Mouse (Mus musculus) limb, embryonic 13.5 days (tissue): ENCODE data around the gene Cyp2w1. TPM values are rescaled to one million over a fixed set of nuclear protein-coding genes. Genes with fewer than 3 reads are reported as not detected.
"Not testable (repeated sequence)": the region's sequence is repeated elsewhere in the genome, so short reads cannot be mapped to it uniquely, and the experiment has no call there.

Experiments used
- ATAC-seq: fragments of 200-750 bp; cut with Nextera tagmentation; 2 replicates; pipeline ENCODE4 v1.8.0; 2017; ENCODE audit warnings: low read depth, moderate number of reproducible peaks, moderate TSS enrichment; ENCODE audit not compliant: low FRiP score
- H3K27ac ChIP-seq: fragments of 300-500 bp; sonication (generic); 2 replicates; pipeline ENCODE4 v1.5.1; 2015; ENCODE audit warnings: inconsistent platforms, mild to moderate bottlenecking, moderate library complexity
- H3K27me3 ChIP-seq: fragments of 300-500 bp; sonication (generic); 2 replicates; pipeline ENCODE4 v1.6.1; 2015; ENCODE audit warnings: mild to moderate bottlenecking, inconsistent platforms
- H3K36me3 ChIP-seq: fragments of 300-500 bp; sonication (generic); 2 replicates; pipeline ENCODE4 v1.6.1; 2015; ENCODE audit warnings: inconsistent platforms, mild to moderate bottlenecking, moderate library complexity
- H3K4me1 ChIP-seq: fragments of 300-500 bp; sonication (generic); 2 replicates; pipeline ENCODE4 v1.6.1; 2015; ENCODE audit warnings: inconsistent platforms
- H3K4me2 ChIP-seq: fragments of 300-500 bp; sonication (generic); replicated peaks from 2 replicates; pipeline ENCODE4 v1.6.1; 2015; ENCODE audit warnings: inconsistent platforms, mild to moderate bottlenecking, moderate library complexity
- H3K4me3 ChIP-seq: fragments of 300-500 bp; sonication (generic); 2 replicates; pipeline ENCODE4 v1.5.1; 2015; ENCODE audit warnings: moderate library complexity, mild to moderate bottlenecking, inconsistent platforms
- H3K9ac ChIP-seq: fragments of 300-500 bp; sonication (generic); 2 replicates; pipeline ENCODE4 v1.6.1; 2015; ENCODE audit warnings: mild to moderate bottlenecking, inconsistent platforms
- H3K9me3 ChIP-seq: fragments of 300-500 bp; sonication (generic); 2 replicates; pipeline ENCODE4 v1.6.1; 2016; ENCODE audit warnings: inconsistent platforms
- WGBS: fragments of 180-500 bp; shearing (Covaris S2); methylation state at CpG from one replicate; pipeline ENCODE4 v1.1.7; 2015; 5-methylcytosine and 5-hydroxymethylcytosine counted together
- polyA plus RNA-seq: library from polyadenylated mRNA; unstranded; fragments of >200 nt; fragmentation: Nextera tagmentation; extraction: Ambion mirVana; gene quantifications from 2 replicates; pipeline ENCODE4 v1.2.1, GENCODE M21; 2015

The Cyp2w1 gene
- polyA plus RNA-seq, 1 experiment from 2014 or later, result 4.5 TPM

GRCm38 (mm10) chr5:139390324-139391119 lies 38.1 kb downstream of the Cyp2w1 start:
- not testable (repeated sequence) for H3K9ac ChIP-seq, H3K27ac ChIP-seq, H3K4me3 ChIP-seq, ATAC-seq, H3K27me3 ChIP-seq, H3K36me3 ChIP-seq, H3K4me2 ChIP-seq, H3K9me3 ChIP-seq
- H3K4me1 ChIP-seq, result peaks cover 57% of the 10 kb centered on the region
- 77% methylated on average over 5 of the region's 5 CpGs for WGBS

GRCm38 (mm10) chr5:139391309-139391990 lies 39.0 kb downstream of the Cyp2w1 start:
- Histone ChIP-seq H3K9ac (peak overlapping the region; percentile 3; the same call in 1 of the 2 replicates), H3K4me3 (no peak overlapping the region), H3K9me3 (no peaks in the 10 kb centered on the region), H3K27ac (no peak overlapping the region), H3K4me2 (no peak overlapping the region), H3K27me3 (no peaks in the 10 kb centered on the region), H3K4me1 (peaks cover 57% of the 10 kb centered on the region), H3K36me3 (0 out of 2 replicates have a peak, but pooled peaks cover 6% of the 10 kb centered on the region)
- 74% methylated on average over 11 of the region's 11 CpGs for WGBS
- no peak for ATAC-seq

- Histone ChIP-seq H3K4me1 (peaks cover 50% of the 10 kb centered on the region), H3K36me3 (0 out of 2 replicates have a peak, but pooled peaks cover 6% of the 10 kb centered on the region), H3K9me3 (no peaks in the 10 kb centered on the region), H3K4me2 (no peak overlapping the region), H3K9ac (no peak overlapping the region), H3K27ac (no peak overlapping the region), H3K4me3 (no peak overlapping the region), H3K27me3 (no peaks in the 10 kb centered on the region)
- 95% methylated on average over 37 of the region's 37 CpGs for WGBS
- ATAC-seq, result no peak
These were observed 40.1 kb downstream of the Cyp2w1 start for GRCm38 (mm10) chr5:139392219-139393196.

GRCm38 (mm10) chr5:139393197-139393588 lies 40.8 kb downstream of the Cyp2w1 start:
- H3K9ac ChIP-seq, result no peak overlapping the region

GRCm38 (mm10) chr5:139394399-139394798 lies 42.0 kb downstream of the Cyp2w1 start:
- Histone ChIP-seq H3K27me3 (no peaks in the 10 kb centered on the region), H3K4me1 (peaks cover 36% of the 10 kb centered on the region), H3K4me3 (no peak overlapping the region), H3K27ac (no peak overlapping the region), H3K9me3 (no peaks in the 10 kb centered on the region), H3K4me2 (no peak overlapping the region), H3K9ac (no peak overlapping the region), H3K36me3 (0 out of 2 replicates have a peak, but pooled peaks cover 6% of the 10 kb centered on the region)
- WGBS, result 60% methylated on average over 7 of the region's 7 CpGs
- ATAC-seq, result no peak

More at GRCm38 (mm10) chr5:139393197-139393588, 40.8 kb downstream of the Cyp2w1 start:
- H3K27ac ChIP-seq, result no peak overlapping the region
- H3K27me3 ChIP-seq, result no peaks in the 10 kb centered on the region
- H3K4me2 ChIP-seq, result no peak overlapping the region
- WGBS, result 90% methylated on average over 16 of the region's 16 CpGs
- 0 out of 2 replicates have a peak, but pooled peaks cover 6% of the 10 kb centered on the region for H3K36me3 ChIP-seq
- no peak overlapping the region for H3K4me3 ChIP-seq
- H3K4me1 ChIP-seq, result peaks cover 44% of the 10 kb centered on the region
- H3K9me3 ChIP-seq, result no peaks in the 10 kb centered on the region
- ATAC-seq, result no peak

GRCm38 (mm10) chr5:139395528-139395927 lies 43.1 kb downstream of the Cyp2w1 start:
- Histone ChIP-seq H3K9me3 (no peaks in the 10 kb centered on the region), H3K9ac (no peak overlapping the region), H3K4me3 (no peak overlapping the region), H3K4me2 (no peak overlapping the region), H3K27ac (no peak overlapping the region), H3K36me3 (0 out of 2 replicates have a peak, but pooled peaks cover 6% of the 10 kb centered on the region), H3K4me1 (peaks cover 28% of the 10 kb centered on the region), H3K27me3 (no peaks in the 10 kb centered on the region)
- 86% methylated on average over 4 of the region's 4 CpGs for WGBS
- no peak for ATAC-seq

- ATAC-seq, result no peak
- WGBS, result 81% methylated on average over 4 of the region's 4 CpGs
- H3K9me3 ChIP-seq, result no peaks in the 10 kb centered on the region
- H3K9ac ChIP-seq, result no peak overlapping the region
- no peak overlapping the region for H3K27ac ChIP-seq
- H3K4me2 ChIP-seq, result no peak overlapping the region
- peaks cover 19% of the 10 kb centered on the region for H3K4me1 ChIP-seq
- H3K27me3 ChIP-seq, result no peaks in the 10 kb centered on the region
- no peak overlapping the region for H3K4me3 ChIP-seq
- 0 out of 2 replicates have a peak, but pooled peaks cover 5% of the 10 kb centered on the region for H3K36me3 ChIP-seq
These were observed 45.0 kb downstream of the Cyp2w1 start for GRCm38 (mm10) chr5:139397359-139397916.

GRCm38 (mm10) chr5:139397959-139398753 lies 45.7 kb downstream of the Cyp2w1 start:
- no peak overlapping the region for H3K27ac ChIP-seq
- H3K4me3 ChIP-seq, result no peak overlapping the region
- H3K9me3 ChIP-seq, result no peaks in the 10 kb centered on the region
- H3K4me2 ChIP-seq, result no peak overlapping the region
- no peaks in the 10 kb centered on the region for H3K36me3 ChIP-seq
- ATAC-seq, result peak; percentile 68
- whole genome bisulfite sequencing, result 37% methylated on average over 5 of the region's 5 CpGs
- H3K4me1 ChIP-seq, result peaks cover 19% of the 10 kb centered on the region
- no peaks in the 10 kb centered on the region for H3K27me3 ChIP-seq
- no peak overlapping the region for H3K9ac ChIP-seq

GRCm38 (mm10) chr5:139398786-139399185 lies 46.4 kb downstream of the Cyp2w1 start:
- H3K9ac ChIP-seq, result no peak overlapping the region
- H3K27ac ChIP-seq, result no peak overlapping the region
- H3K9me3 ChIP-seq, result no peaks in the 10 kb centered on the region
- H3K27me3 ChIP-seq, result no peaks in the 10 kb centered on the region
- no peak for ATAC-seq
- WGBS, result 84% methylated on average over 5 of the region's 5 CpGs
- H3K4me1 ChIP-seq, result peaks cover 19% of the 10 kb centered on the region
- no peaks in the 10 kb centered on the region for H3K36me3 ChIP-seq
- no peak overlapping the region for H3K4me2 ChIP-seq
- H3K4me3 ChIP-seq, result no peak overlapping the region

- no peaks in the 10 kb centered on the region for H3K27me3 ChIP-seq
- no peaks in the 10 kb centered on the region for H3K9me3 ChIP-seq
- WGBS, result 90% methylated on average over 14 of the region's 14 CpGs
- H3K4me1 ChIP-seq, result peaks cover 11% of the 10 kb centered on the region
- no peak overlapping the region for H3K9ac ChIP-seq
- ATAC-seq, result no peak
- no peaks in the 10 kb centered on the region for H3K36me3 ChIP-seq
- H3K27ac ChIP-seq, result no peak overlapping the region
- no peak overlapping the region for H3K4me3 ChIP-seq
- H3K4me2 ChIP-seq, result no peak overlapping the region
These were observed 47.6 kb downstream of the Cyp2w1 start for GRCm38 (mm10) chr5:139399991-139400390.

- Histone ChIP-seq H3K4me3 (no peak overlapping the region), H3K9ac (no peak overlapping the region), H3K9me3 (no peaks in the 10 kb centered on the region), H3K36me3 (no peaks in the 10 kb centered on the region), H3K27me3 (no peaks in the 10 kb centered on the region), H3K4me2 (no peak overlapping the region), H3K4me1 (peaks cover 26% of the 10 kb centered on the region), H3K27ac (no peak overlapping the region)
- WGBS, result 92% methylated on average over 2 of the region's 2 CpGs
- ATAC-seq, result no peak
These were observed 49.7 kb downstream of the Cyp2w1 start for GRCm38 (mm10) chr5:139402106-139402505.
